Mouse (Mus musculus): ENCODE measurements around the gene Prps1l1. TPM values are rescaled to one million over a fixed set of nuclear protein-coding genes. Genes with fewer than 3 reads are reported as not detected.

Gene Prps1l1
- total and polyA plus RNA-seq, 3 experiments, result not detected

DNA sequence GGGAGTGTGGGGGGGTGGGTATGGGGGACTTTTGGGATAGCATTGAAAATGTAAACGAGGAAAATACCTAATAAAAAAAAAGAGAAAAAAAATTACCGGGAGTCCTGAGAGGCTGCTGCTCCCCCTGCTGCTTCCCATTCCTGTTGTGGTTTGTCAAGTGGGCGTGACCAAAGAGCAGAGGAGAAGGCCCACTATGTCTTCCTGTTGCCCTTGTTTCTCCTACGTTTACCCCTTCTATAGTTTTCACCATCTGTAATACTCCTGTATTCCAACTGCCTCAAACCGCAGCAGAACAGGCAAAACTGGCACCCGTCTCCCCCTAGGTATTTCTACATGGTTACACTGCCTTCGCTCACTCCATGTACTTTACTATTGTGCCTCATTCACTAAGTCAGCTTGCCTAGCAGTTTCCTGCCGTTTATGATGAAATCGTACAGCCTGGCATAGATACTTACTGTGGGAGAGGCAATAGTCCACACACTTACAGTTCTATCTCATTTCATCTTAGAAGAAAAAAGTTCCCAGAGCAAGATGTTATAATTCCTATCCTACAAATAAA lies 34.2 kb downstream of the Prps1l1 start:
- intact Hi-C loops (cut with DNase I), result no loop called here

DNA sequence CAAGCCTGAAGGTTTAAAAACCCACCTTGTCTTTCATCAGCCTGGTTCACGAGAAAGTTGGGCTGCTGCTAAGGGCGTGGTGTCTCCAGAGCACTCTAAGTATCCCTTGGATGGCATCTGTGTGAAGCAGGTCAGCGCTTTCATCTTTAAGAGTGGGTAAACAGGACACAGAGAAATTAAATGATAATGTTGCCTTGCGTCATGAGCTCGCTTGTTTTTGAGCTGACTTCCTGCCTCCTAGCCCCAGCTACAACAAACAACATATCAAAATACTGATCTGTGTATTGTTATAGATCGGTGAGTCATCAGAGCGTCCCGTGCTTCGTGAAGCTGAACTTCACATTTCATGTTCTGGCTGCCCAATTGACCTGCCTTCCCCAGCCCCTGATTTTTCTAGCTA lies 36.7 kb downstream of the Prps1l1 start:
- WGBS, result 54% methylated on average over 9 of the region's 9 CpGs
- no peaks in the 10 kb centered on the region for H3K27me3 ChIP-seq (ENCODE audit: control insufficient read depth, insufficient read depth, low read length)
- no peak for DNase-seq
- no peak overlapping the region for H3K9ac ChIP-seq (ENCODE audit: low read depth, low read length)
- no peaks in the 10 kb centered on the region for H3K79me2 ChIP-seq (replicated peaks; ENCODE audit: control insufficient read depth, insufficient read depth, low read length)
- TF ChIP-seq EP300 (IDR thresholded peaks at IDR 0.05; ENCODE audit: insufficient read depth, low read depth, low read length) (no peak), POLR2A (IDR thresholded peaks at IDR 0.05; ENCODE audit: insufficient read depth, low read depth, low read length) (no peak), CTCF (IDR thresholded peaks at IDR 0.05) (no peak)
- no peak overlapping the region for H3K27ac ChIP-seq
- H3K36me3 ChIP-seq (ENCODE audit: control insufficient read depth, insufficient read depth, low read length), result no peaks in the 10 kb centered on the region
- no peak overlapping the region for H3K4me3 ChIP-seq
- intact Hi-C loops (cut with DNase I), result no loop called here
- H3K4me1 ChIP-seq (ENCODE audit: control insufficient read depth, insufficient read depth, low read length), result no peaks in the 10 kb centered on the region

More for the DNA sequence above, 34.2 kb downstream of the Prps1l1 start:
- TF ChIP-seq CTCF (IDR thresholded peaks at IDR 0.05) (no peak), POLR2A (IDR thresholded peaks at IDR 0.05; ENCODE audit: insufficient read depth, low read depth, low read length) (no peak), EP300 (IDR thresholded peaks at IDR 0.05; ENCODE audit: insufficient read depth, low read depth, low read length) (no peak)
- Histone ChIP-seq H3K4me1 (ENCODE audit: control insufficient read depth, insufficient read depth, low read length) (no peaks in the 10 kb centered on the region), H3K79me2 (replicated peaks; ENCODE audit: control insufficient read depth, insufficient read depth, low read length) (no peaks in the 10 kb centered on the region), H3K4me3 (no peak overlapping the region), H3K27ac (no peak overlapping the region), H3K9ac (ENCODE audit: low read depth, low read length) (no peak overlapping the region), H3K27me3 (ENCODE audit: control insufficient read depth, insufficient read depth, low read length) (no peaks in the 10 kb centered on the region), H3K36me3 (ENCODE audit: control insufficient read depth, insufficient read depth, low read length) (no peaks in the 10 kb centered on the region)
- 81% methylated on average over 9 of the region's 9 CpGs for WGBS
- no peak for DNase-seq

DNA sequence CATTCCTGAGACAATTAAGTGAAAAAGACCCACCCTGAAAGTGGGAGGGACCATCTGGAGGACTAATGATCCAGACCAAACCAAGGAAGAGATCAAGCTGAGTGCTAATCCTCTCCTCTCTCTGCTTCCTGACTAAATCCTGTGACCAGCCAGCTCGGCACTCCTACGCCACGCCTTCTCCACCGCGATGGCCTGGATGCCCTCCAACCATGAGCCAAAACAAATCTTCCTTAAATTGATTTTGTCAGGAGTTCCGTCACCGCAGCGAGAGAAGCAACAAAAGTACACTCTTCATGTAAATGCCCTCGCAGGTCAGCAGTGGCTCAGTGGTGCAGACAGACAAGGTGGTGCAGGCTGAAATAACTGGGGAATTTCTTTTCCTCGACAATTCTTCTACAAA lies 37.5 kb downstream of the Prps1l1 start:
- intact Hi-C loops (cut with DNase I), result no loop called here
- 52% methylated on average over 10 of the region's 10 CpGs for WGBS
- H3K79me2 ChIP-seq (replicated peaks; ENCODE audit: control insufficient read depth, insufficient read depth, low read length), result no peaks in the 10 kb centered on the region
- no peaks in the 10 kb centered on the region for H3K27me3 ChIP-seq (ENCODE audit: control insufficient read depth, insufficient read depth, low read length)
- DNase-seq, result no peak
- H3K4me3 ChIP-seq, result no peak overlapping the region
- H3K4me1 ChIP-seq (ENCODE audit: control insufficient read depth, insufficient read depth, low read length), result no peaks in the 10 kb centered on the region
- H3K36me3 ChIP-seq (ENCODE audit: control insufficient read depth, insufficient read depth, low read length), result no peaks in the 10 kb centered on the region
- no peak overlapping the region for H3K27ac ChIP-seq
- no peak for TF ChIP-seq EP300 (IDR thresholded peaks at IDR 0.05; ENCODE audit: insufficient read depth, low read depth, low read length)
- TF ChIP-seq POLR2A (IDR thresholded peaks at IDR 0.05; ENCODE audit: insufficient read depth, low read depth, low read length), result no peak
- TF ChIP-seq CTCF (IDR thresholded peaks at IDR 0.05), result no peak
- no peak overlapping the region for H3K9ac ChIP-seq (ENCODE audit: low read depth, low read length)

DNA sequence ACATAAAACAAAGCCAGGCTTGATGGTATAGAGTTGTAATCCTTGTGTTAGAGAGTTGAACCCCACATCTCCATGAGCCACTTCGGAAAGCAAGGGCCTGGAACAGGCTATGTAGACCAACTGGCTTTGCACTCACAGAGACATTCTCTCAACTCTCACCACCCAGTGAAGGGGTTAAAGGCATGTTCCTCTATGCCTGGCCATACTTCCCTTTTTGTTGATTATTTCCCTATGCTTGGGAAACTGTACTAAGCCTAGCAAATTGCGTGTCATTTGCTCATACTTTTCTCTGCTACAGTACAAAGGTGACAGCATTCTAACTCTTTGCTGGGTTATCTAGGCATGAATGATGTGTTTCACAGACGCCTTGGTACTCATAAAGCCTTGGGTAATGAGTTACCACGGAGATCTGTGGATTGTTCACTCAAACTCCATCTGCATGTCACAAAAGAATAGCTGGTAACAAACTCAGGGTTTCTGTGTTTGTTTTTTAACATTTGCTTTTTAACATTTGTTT lies 41.4 kb downstream of the Prps1l1 start:
- no peaks in the 10 kb centered on the region for H3K79me2 ChIP-seq (replicated peaks; ENCODE audit: control insufficient read depth, insufficient read depth, low read length)
- H3K27me3 ChIP-seq (ENCODE audit: control insufficient read depth, insufficient read depth, low read length), result no peaks in the 10 kb centered on the region
- H3K27ac ChIP-seq, result no peak overlapping the region
- no peak for DNase-seq
- H3K9ac ChIP-seq (ENCODE audit: low read depth, low read length), result no peak overlapping the region
- intact Hi-C loops (cut with DNase I), result no loop called here
- WGBS, result 80% methylated on average over 4 of the region's 4 CpGs
- no peak for TF ChIP-seq POLR2A (IDR thresholded peaks at IDR 0.05; ENCODE audit: insufficient read depth, low read depth, low read length)
- TF ChIP-seq CTCF (IDR thresholded peaks at IDR 0.05), result no peak
- no peak for TF ChIP-seq EP300 (IDR thresholded peaks at IDR 0.05; ENCODE audit: insufficient read depth, low read depth, low read length)
- H3K36me3 ChIP-seq (ENCODE audit: control insufficient read depth, insufficient read depth, low read length), result no peaks in the 10 kb centered on the region
- H3K4me1 ChIP-seq (ENCODE audit: control insufficient read depth, insufficient read depth, low read length), result no peaks in the 10 kb centered on the region
- no peak overlapping the region for H3K4me3 ChIP-seq

DNA sequence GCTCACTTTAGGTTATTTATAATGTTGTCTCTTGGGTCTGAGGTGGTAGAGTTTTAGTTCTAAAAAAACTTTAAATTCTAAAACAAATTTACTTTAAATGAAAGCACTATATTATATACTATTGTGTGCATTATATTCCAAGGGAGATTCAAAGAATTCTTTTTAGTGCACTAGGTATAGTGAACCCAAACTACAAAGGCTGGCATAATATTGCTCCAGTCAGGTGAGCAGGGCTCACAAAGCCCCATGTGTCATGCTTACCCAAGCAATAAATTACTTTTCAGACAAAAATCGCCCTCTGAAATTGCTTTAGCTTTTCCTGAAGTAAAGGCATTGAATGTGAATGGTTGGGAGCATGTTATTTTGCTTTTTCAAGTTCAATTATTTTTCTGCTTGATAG lies 43.0 kb downstream of the Prps1l1 start:
- Histone ChIP-seq H3K27me3 (ENCODE audit: control insufficient read depth, insufficient read depth, low read length) (no peaks in the 10 kb centered on the region), H3K4me3 (no peak overlapping the region), H3K9ac (ENCODE audit: low read depth, low read length) (no peak overlapping the region), H3K27ac (no peak overlapping the region), H3K4me1 (ENCODE audit: control insufficient read depth, insufficient read depth, low read length) (no peaks in the 10 kb centered on the region), H3K79me2 (replicated peaks; ENCODE audit: control insufficient read depth, insufficient read depth, low read length) (no peaks in the 10 kb centered on the region), H3K36me3 (ENCODE audit: control insufficient read depth, insufficient read depth, low read length) (no peaks in the 10 kb centered on the region)
- intact Hi-C loops (cut with DNase I), result no loop called here
- WGBS, result 54% methylated on average over 1 of the region's 1 CpGs
- no peak for DNase-seq
- TF ChIP-seq POLR2A (IDR thresholded peaks at IDR 0.05; ENCODE audit: insufficient read depth, low read depth, low read length) (no peak), CTCF (IDR thresholded peaks at IDR 0.05) (no peak), EP300 (IDR thresholded peaks at IDR 0.05; ENCODE audit: insufficient read depth, low read depth, low read length) (no peak)

Other genes starting within 250 kb of the Prps1l1 start
- 10 to 100 TPM; 18.8 to 19.9 TPM for gene Hdac9, start 67.7 kb upstream of the Prps1l1 start, total RNA-seq (2021)
- 10.8 and 18.1 TPM in 2 replicates for gene Hdac9, start 67.7 kb upstream of the Prps1l1 start, polyA plus RNA-seq (2012; rRNA removed)
- gene Snx13, start 62.4 kb downstream of the Prps1l1 start, total RNA-seq (2021), result 10 to 100 TPM; 54.5 to 63.6 TPM
- 10.9 and 23.7 TPM in 2 replicates for gene Snx13, start 62.4 kb downstream of the Prps1l1 start, polyA plus RNA-seq (2012; rRNA removed)